Mouse (Mus musculus) neural tube, embryonic 11.5 days (tissue): ENCODE measurements at regions not wholly inside any gene's neighbourhood (a gene's known extent, or its start where the extent isn't known, plus 50 kb on each side); places are given as distances from the start of the nearest gene placed in this dataset.

ENCODE experiments used
- ATAC-seq: fragments of 200-750 bp; cut with Nextera tagmentation; 2 replicates; pipeline ENCODE4 v1.8.0; 2017; ENCODE audit warnings: moderate number of reproducible peaks, mild to moderate bottlenecking, moderate TSS enrichment, moderate library complexity; ENCODE audit not compliant: insufficient read depth, low FRiP score, low TSS enrichment
- DNase-seq: peaks from one replicate; pipeline ENCODE4 v3.0.0-alpha.2; 2015; ENCODE audit warnings: low spot score
- H3K27ac ChIP-seq: fragments of 300-500 bp; sonication (generic); 2 replicates; pipeline ENCODE4 v1.5.1; 2014; ENCODE audit warnings: low read depth, mild to moderate bottlenecking, low read length
- H3K27me3 ChIP-seq: fragments of 300-500 bp; sonication (generic); 2 replicates; pipeline ENCODE4 v1.6.1; 2014; ENCODE audit warnings: mild to moderate bottlenecking, low read length, mixed read lengths; ENCODE audit not compliant: control insufficient read depth, insufficient read depth
- H3K36me3 ChIP-seq: fragments of 300-500 bp; sonication (generic); 2 replicates; pipeline ENCODE4 v1.6.1; 2014; ENCODE audit warnings: mild to moderate bottlenecking, low read length, moderate library complexity, mixed read lengths; ENCODE audit not compliant: control insufficient read depth, insufficient read depth
- H3K4me1 ChIP-seq: fragments of 300-500 bp; sonication (generic); 2 replicates; pipeline ENCODE4 v1.6.1; 2014; ENCODE audit warnings: low read length, mixed read lengths; ENCODE audit not compliant: control insufficient read depth, insufficient read depth
- H3K4me2 ChIP-seq: fragments of 300-500 bp; sonication (generic); 2 replicates; pipeline ENCODE4 v1.6.1; 2014; ENCODE audit warnings: low read depth, mild to moderate bottlenecking, moderate library complexity
- H3K4me3 ChIP-seq: fragments of 300-500 bp; sonication (generic); 2 replicates; pipeline ENCODE4 v1.5.1; 2014; ENCODE audit warnings: low read depth, low read length
- H3K9ac ChIP-seq: fragments of 300-500 bp; sonication (generic); 2 replicates; pipeline ENCODE4 v1.6.1; 2014; ENCODE audit warnings: mild to moderate bottlenecking, low read length
- H3K9me3 ChIP-seq: fragments of 300-500 bp; sonication (generic); 2 replicates; pipeline ENCODE4 v1.6.1; 2016; ENCODE audit warnings: low read length; ENCODE audit not compliant: control insufficient read depth
- WGBS: fragments of 180-500 bp; shearing (Covaris S2); extraction: QIAGEN DNeasy Blood & Tissue Kit; methylation state at CpG from one replicate; pipeline ENCODE4 v1.1.7; 2014; 5-methylcytosine and 5-hydroxymethylcytosine counted together

- 65% methylated on average over 6 of the region's 6 CpGs for WGBS
- DNase-seq = no peak
Observed at GRCm38 (mm10) chr13:38772996-38773395, 114.1 kb upstream of the Eef1e1 start.

DNA sequence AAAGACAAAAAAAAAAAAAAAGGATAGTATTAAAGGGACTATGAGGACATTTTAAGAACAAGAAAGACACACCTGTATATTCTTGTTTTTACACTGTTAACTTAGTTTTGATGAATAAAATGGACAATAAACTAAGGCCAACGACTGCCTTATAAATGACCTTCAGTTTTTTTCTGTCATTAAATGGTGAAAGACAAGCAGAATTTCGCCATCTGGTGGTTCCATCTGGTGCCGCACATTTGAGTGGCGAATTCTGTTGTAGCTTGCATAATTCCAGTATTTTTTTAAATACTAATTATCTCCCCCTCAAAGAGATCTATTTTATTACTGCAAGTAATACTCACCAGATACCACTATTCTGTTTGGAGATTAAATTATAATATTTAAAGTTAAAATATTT, 107.3 kb upstream of the Eef1e1 start:
- Histone ChIP-seq H3K27ac (no peak overlapping the region), H3K4me3 (no peak overlapping the region), H3K9me3 (no peaks in the 10 kb centered on the region), H3K27me3 (no peaks in the 10 kb centered on the region), H3K36me3 (no peaks in the 10 kb centered on the region), H3K4me1 (no peaks in the 10 kb centered on the region), H3K9ac (no peak overlapping the region), H3K4me2 (no peak overlapping the region)
- 49% methylated on average over 4 of the region's 4 CpGs for WGBS
- ATAC-seq = no peak
- DNase-seq = no peak

More at GRCm38 (mm10) chr13:38772996-38773395, 114.1 kb upstream of the Eef1e1 start:
- Histone ChIP-seq H3K27ac (no peak overlapping the region), H3K4me1 (no peaks in the 10 kb centered on the region), H3K27me3 (no peaks in the 10 kb centered on the region), H3K36me3 (no peaks in the 10 kb centered on the region), H3K4me3 (no peak overlapping the region), H3K9ac (no peak overlapping the region), H3K9me3 (no peaks in the 10 kb centered on the region), H3K4me2 (no peak overlapping the region)
- no peak for ATAC-seq

DNA sequence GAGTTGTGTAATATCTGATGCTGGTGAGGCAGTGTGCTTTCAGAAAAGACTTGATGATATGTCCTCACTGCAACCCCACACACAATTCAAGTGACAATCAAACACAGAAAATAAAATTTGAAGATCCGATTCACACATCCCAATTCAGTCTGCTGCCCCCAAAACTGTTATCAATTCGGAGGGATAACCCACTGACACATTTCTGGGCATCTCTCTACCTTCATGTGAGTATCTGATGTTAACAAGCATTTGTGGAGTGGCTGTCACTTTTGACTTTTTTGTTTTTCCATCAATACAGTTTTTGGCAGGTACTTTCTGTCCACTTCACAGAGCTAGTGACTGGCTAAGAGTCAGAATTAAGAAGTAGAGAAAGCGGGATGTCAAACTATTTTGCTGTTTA, 101.4 kb upstream of the Eef1e1 start:
- Histone ChIP-seq H3K9ac (no peak overlapping the region), H3K4me1 (no peaks in the 10 kb centered on the region), H3K27me3 (no peaks in the 10 kb centered on the region), H3K4me2 (no peak overlapping the region), H3K36me3 (no peaks in the 10 kb centered on the region), H3K9me3 (no peaks in the 10 kb centered on the region), H3K27ac (no peak overlapping the region), H3K4me3 (no peak overlapping the region)
- WGBS = 92% methylated on average over 3 of the region's 3 CpGs
- ATAC-seq (no peak), DNase-seq (no peak)

DNA sequence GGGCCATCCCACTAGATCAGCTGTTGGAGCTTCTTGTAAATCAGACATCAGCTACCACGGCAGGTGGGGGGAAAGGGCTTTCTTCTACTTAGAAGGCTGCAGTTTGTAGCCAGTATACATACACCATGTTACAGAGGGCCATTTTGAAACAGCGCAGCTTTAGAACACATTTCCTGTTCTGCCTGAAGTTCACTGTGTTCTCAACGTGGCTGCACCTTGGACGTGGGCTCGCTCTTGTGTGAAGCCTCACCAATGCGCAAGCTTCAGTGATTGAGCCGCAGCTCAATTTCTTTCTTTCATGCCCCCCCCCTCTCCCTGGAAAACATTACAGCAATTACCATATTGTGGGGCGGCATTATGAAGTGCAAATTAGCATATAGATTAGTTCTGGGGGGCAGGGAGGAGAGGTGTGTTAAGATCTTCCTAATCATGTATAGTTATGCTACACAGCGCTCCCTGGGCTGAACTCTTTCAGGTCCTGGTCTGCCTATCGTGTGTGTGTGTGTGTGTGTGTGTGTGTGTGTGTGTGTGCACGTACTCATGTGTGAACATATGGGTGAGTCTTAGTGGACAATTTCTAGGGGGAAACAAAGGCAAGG, 97.9 kb upstream of the Eef1e1 start:
- Histone ChIP-seq H3K9me3 (no peaks in the 10 kb centered on the region), H3K9ac (no peak overlapping the region), H3K4me3 (no peak overlapping the region), H3K4me1 (no peaks in the 10 kb centered on the region), H3K4me2 (no peak overlapping the region), H3K27me3 (no peaks in the 10 kb centered on the region), H3K27ac (no peak overlapping the region), H3K36me3 (no peaks in the 10 kb centered on the region)
- WGBS = 89% methylated on average over 11 of the region's 11 CpGs
- no peak for ATAC-seq
- no peak for DNase-seq

- Histone ChIP-seq H3K27ac (no peak overlapping the region), H3K27me3 (no peaks in the 10 kb centered on the region), H3K4me3 (no peak overlapping the region), H3K9ac (no peak overlapping the region), H3K9me3 (no peaks in the 10 kb centered on the region), H3K4me1 (no peaks in the 10 kb centered on the region), H3K36me3 (no peaks in the 10 kb centered on the region), H3K4me2 (no peak overlapping the region)
- 85% methylated on average over 4 of the region's 4 CpGs for WGBS
- ATAC-seq (no peak), DNase-seq (no peak)
Observed at GRCm38 (mm10) chr13:38753722-38754121, 94.9 kb upstream of the Eef1e1 start.

GRCm38 (mm10) chr13:38751876-38752275, 93.0 kb upstream of the Eef1e1 start:
- Histone ChIP-seq H3K27ac (no peak overlapping the region), H3K36me3 (no peaks in the 10 kb centered on the region), H3K9ac (no peak overlapping the region), H3K27me3 (no peaks in the 10 kb centered on the region), H3K4me3 (no peak overlapping the region), H3K9me3 (no peaks in the 10 kb centered on the region), H3K4me1 (no peaks in the 10 kb centered on the region), H3K4me2 (no peak overlapping the region)
- WGBS = 77% methylated on average over 1 of the region's 1 CpGs
- ATAC-seq = no peak
- DNase-seq = no peak

- H3K27me3 ChIP-seq = no peaks in the 10 kb centered on the region
- no peaks in the 10 kb centered on the region for H3K9me3 ChIP-seq
- H3K4me1 ChIP-seq = no peaks in the 10 kb centered on the region
- no peaks in the 10 kb centered on the region for H3K36me3 ChIP-seq
- DNase-seq (no peak), ATAC-seq (no peak)
- no peak overlapping the region for H3K4me2 ChIP-seq
- 90% methylated on average over 8 of the region's 8 CpGs for WGBS
- no peak overlapping the region for H3K4me3 ChIP-seq
- H3K27ac ChIP-seq = no peak overlapping the region
- H3K9ac ChIP-seq = no peak overlapping the region
Observed at GRCm38 (mm10) chr13:38740066-38740465, 81.2 kb upstream of the Eef1e1 start.

GRCm38 (mm10) chr13:38736361-38737035, 77.6 kb upstream of the Eef1e1 start:
- DNase-seq (no peak), ATAC-seq (no peak)
- Histone ChIP-seq H3K9me3 (no peaks in the 10 kb centered on the region), H3K27me3 (no peaks in the 10 kb centered on the region), H3K9ac (no peak overlapping the region), H3K4me3 (no peak overlapping the region), H3K4me1 (no peaks in the 10 kb centered on the region), H3K36me3 (no peaks in the 10 kb centered on the region), H3K4me2 (no peak overlapping the region), H3K27ac (no peak overlapping the region)
- 94% methylated on average over 4 of the region's 4 CpGs for WGBS

DNA sequence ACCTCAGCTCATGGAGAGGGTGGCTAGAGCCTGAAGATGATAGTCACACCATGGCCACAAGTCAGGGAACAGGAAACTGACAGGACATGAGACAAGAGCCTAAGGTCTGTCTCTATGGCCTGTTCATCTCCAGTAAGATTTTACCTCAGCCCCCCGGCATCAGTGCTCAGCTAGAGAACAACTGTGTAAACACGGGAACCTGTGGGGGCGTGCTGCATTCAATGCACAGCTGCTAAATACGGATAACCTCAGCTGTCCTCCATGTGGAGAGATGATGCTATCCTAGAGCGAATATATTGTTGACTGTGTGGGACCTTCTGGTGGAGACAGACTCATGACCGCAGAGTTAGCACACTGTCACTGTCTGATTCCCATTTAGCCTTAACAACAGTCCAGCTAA, 76.4 kb upstream of the Eef1e1 start:
- Histone ChIP-seq H3K36me3 (no peaks in the 10 kb centered on the region), H3K4me3 (no peak overlapping the region), H3K4me2 (no peak overlapping the region), H3K27ac (no peak overlapping the region), H3K27me3 (no peaks in the 10 kb centered on the region), H3K9me3 (no peaks in the 10 kb centered on the region), H3K4me1 (no peaks in the 10 kb centered on the region), H3K9ac (no peak overlapping the region)
- DNase-seq = no peak
- 66% methylated on average over 6 of the region's 6 CpGs for WGBS
- no peak for ATAC-seq
